Mouse (Mus musculus) MEL (cell line): Measurements from ENCODE around the gene Per2. TPM values are rescaled to one million over a fixed set of nuclear protein-coding genes. Genes with fewer than 3 reads are reported as not detected.

Experiments
- DNase-seq: peaks from one replicate; pipeline ENCODE4 v3.0.0; 2011; ENCODE audit warnings: low read depth, low spot score
- H3K27ac ChIP-seq: 2 replicates; pipeline ENCODE4 v1.5.1; 2012; ENCODE audit warnings: low read depth, mild to moderate bottlenecking, control low read depth, low read length, moderate library complexity; ENCODE audit not compliant: control insufficient read depth
- H3K27me3 ChIP-seq, 2 experiments: fragments of 150-350 bp in 1 of 2; sonication (generic) in 1 of 2; 2 replicates each; pipeline ENCODE4 v1.6.1; 2012; ENCODE audit warnings: low read length in 2 of 2, mild to moderate bottlenecking in 2 of 2, improper control_type of control experiment in 1 of 2, moderate library complexity in 1 of 2; ENCODE audit not compliant: insufficient read depth in 2 of 2, control insufficient read depth in 1 of 2
- H3K36me3 ChIP-seq, 2 experiments: 2 replicates each; pipeline ENCODE4 v1.6.1; 2012 to 2014; ENCODE audit warnings: low read length in 2 of 2, improper control_type of control experiment in 1 of 2, inconsistent platforms in 1 of 2, mild to moderate bottlenecking in 1 of 2; ENCODE audit not compliant: insufficient read depth in 2 of 2, control insufficient read depth in 1 of 2
- H3K4me1 ChIP-seq, 2 experiments: fragments of 150-350 bp in 1 of 2; sonication (generic) in 1 of 2; 2 replicates each; pipeline ENCODE4 v1.6.1; 2012; ENCODE audit warnings: low read length in 2 of 2, improper control_type of control experiment in 1 of 2, mild to moderate bottlenecking in 1 of 2; ENCODE audit not compliant: insufficient read depth in 2 of 2, control insufficient read depth in 1 of 2
- H3K4me3 ChIP-seq, 2 experiments: fragments of 150-350 bp in 1 of 2; sonication (generic) in 1 of 2; 2 replicates each; pipeline ENCODE4 v1.5.1; 2012; ENCODE audit warnings: low read depth in 2 of 2, low read length in 2 of 2, mild to moderate bottlenecking in 2 of 2, moderate library complexity in 2 of 2, control low read depth in 1 of 2, improper control_type of control experiment in 1 of 2; ENCODE audit not compliant: control insufficient read depth in 1 of 2, insufficient read depth in 1 of 2
- H3K79me2 ChIP-seq: 2 replicates; pipeline ENCODE4 v1.6.1; 2012; ENCODE audit warnings: mild to moderate bottlenecking, low read length, moderate library complexity; ENCODE audit not compliant: control insufficient read depth, poor library complexity, insufficient read depth
- H3K9ac ChIP-seq: 2 replicates; pipeline ENCODE4 v1.6.1; 2012; ENCODE audit warnings: low read depth, mild to moderate bottlenecking, control low read depth, low read length, moderate library complexity; ENCODE audit not compliant: control insufficient read depth, poor library complexity, severe bottlenecking
- H3K9me3 ChIP-seq: fragments of 150-350 bp; sonication (generic); replicated peaks from 2 replicates; pipeline ENCODE4 v1.6.1; 2012; ENCODE audit warnings: mild to moderate bottlenecking, low read length, improper control_type of control experiment, moderate library complexity; ENCODE audit not compliant: insufficient read depth
- CHD1 ChIP-seq: IDR thresholded peaks from 2 replicates; pipeline ENCODE4 v1.6.1; 2012; ENCODE audit warnings: low read depth, mild to moderate bottlenecking, inconsistent platforms, low read length, improper control_type of control experiment
- CTCF ChIP-seq, 3 experiments: IDR thresholded peaks in 2 of 3; conservative IDR thresholded peaks in 1 of 3; 2 replicates each; pipeline ENCODE4 v1.5.1; 2011 to 2012; ENCODE audit warnings: low read length in 3 of 3, low read depth in 2 of 3, mild to moderate bottlenecking in 2 of 3, improper control_type of control experiment in 1 of 3, inconsistent platforms in 1 of 3, mixed read lengths in 1 of 3, moderate library complexity in 1 of 3; ENCODE audit not compliant: control insufficient read depth in 1 of 3, insufficient read depth in 1 of 3, poor library complexity in 1 of 3, severe bottlenecking in 1 of 3
- ELF1 ChIP-seq: IDR thresholded peaks from 2 replicates; pipeline ENCODE4 v1.6.1; 2014; ENCODE audit warnings: low read depth, mild to moderate bottlenecking, inconsistent platforms, low read length, improper control_type of control experiment, moderate library complexity
- EP300 ChIP-seq, 2 experiments: IDR thresholded peaks; 2 replicates each; pipeline ENCODE4 v1.6.1; 2011; ENCODE audit warnings: improper control_type of control experiment in 2 of 2, low read length in 2 of 2, low read depth in 1 of 2, mild to moderate bottlenecking in 1 of 2
- ETS1 ChIP-seq: IDR thresholded peaks from 2 replicates; pipeline ENCODE4 v1.6.1; 2012; ENCODE audit warnings: low read depth, mild to moderate bottlenecking, inconsistent platforms, low read length, improper control_type of control experiment, moderate library complexity
- GABPA ChIP-seq: IDR thresholded peaks from 2 replicates; pipeline ENCODE4 v1.6.1; 2012; ENCODE audit warnings: low read depth, mild to moderate bottlenecking, inconsistent platforms, low read length, improper control_type of control experiment, moderate library complexity
- GATA1 ChIP-seq: IDR thresholded peaks from 2 replicates; pipeline ENCODE4 v1.6.1; 2011; ENCODE audit warnings: low read depth, low read length, improper control_type of control experiment
- MAFK ChIP-seq: IDR thresholded peaks from 2 replicates; pipeline ENCODE4 v1.6.1; 2011; ENCODE audit warnings: low read depth, mild to moderate bottlenecking, low read length, improper control_type of control experiment, borderline replicate concordance
- MAX ChIP-seq: IDR thresholded peaks from 2 replicates; pipeline ENCODE4 v1.6.1; 2011; ENCODE audit warnings: low read length, improper control_type of control experiment
- MAZ ChIP-seq: IDR thresholded peaks from 2 replicates; pipeline ENCODE4 v1.6.1; 2012; ENCODE audit warnings: low read depth, mild to moderate bottlenecking, inconsistent platforms, low read length, improper control_type of control experiment
- MYB ChIP-seq: IDR thresholded peaks from 2 replicates; pipeline ENCODE4 v1.6.1; 2011; ENCODE audit warnings: mild to moderate bottlenecking, low read depth, low read length, improper control_type of control experiment
- MYC ChIP-seq: IDR thresholded peaks from 2 replicates; pipeline ENCODE4 v1.6.1; 2011; ENCODE audit warnings: low read depth, mild to moderate bottlenecking, low read length, improper control_type of control experiment, moderate library complexity
- NRF1 ChIP-seq: IDR thresholded peaks from 2 replicates; pipeline ENCODE4 v1.6.1; 2014; ENCODE audit warnings: low read depth, mild to moderate bottlenecking, inconsistent platforms, low read length, improper control_type of control experiment, moderate library complexity; ENCODE audit not compliant: poor library complexity, insufficient read depth, severe bottlenecking
- POLR2A ChIP-seq, 2 experiments: IDR thresholded peaks; 2 replicates each; pipeline ENCODE4 v1.6.1; 2011 to 2012; ENCODE audit warnings: low read length in 2 of 2, mild to moderate bottlenecking in 2 of 2, control low read depth in 1 of 2, improper control_type of control experiment in 1 of 2, low read depth in 1 of 2, moderate library complexity in 1 of 2; ENCODE audit not compliant: control insufficient read depth in 1 of 2, insufficient read depth in 1 of 2, poor library complexity in 1 of 2
- RAD21 ChIP-seq: IDR thresholded peaks from 2 replicates; pipeline ENCODE4 v1.6.1; 2011; ENCODE audit warnings: mild to moderate bottlenecking, low read depth, low read length, improper control_type of control experiment
- RCOR1 ChIP-seq: IDR thresholded peaks from 2 replicates; pipeline ENCODE4 v1.6.1; 2012; ENCODE audit warnings: low read depth, mild to moderate bottlenecking, inconsistent platforms, low read length, improper control_type of control experiment
- SIN3A ChIP-seq: IDR thresholded peaks from 2 replicates; pipeline ENCODE4 v1.6.1; 2012; ENCODE audit warnings: low read length, improper control_type of control experiment, inconsistent platforms
- SMC3 ChIP-seq: IDR thresholded peaks from 2 replicates; pipeline ENCODE4 v1.6.1; 2011; ENCODE audit warnings: low read depth, low read length, improper control_type of control experiment
- TAL1 ChIP-seq: IDR thresholded peaks from 2 replicates; pipeline ENCODE4 v1.6.1; 2012; ENCODE audit warnings: mild to moderate bottlenecking, inconsistent platforms, low read length, moderate library complexity, mixed read lengths
- TBP ChIP-seq: IDR thresholded peaks from 2 replicates; pipeline ENCODE4 v1.8.0; 2011; ENCODE audit warnings: low read depth, low read length, improper control_type of control experiment
- TCF12 ChIP-seq: IDR thresholded peaks from 2 replicates; pipeline ENCODE4 v1.6.1; 2014; ENCODE audit warnings: low read depth, mild to moderate bottlenecking, inconsistent platforms, low read length, improper control_type of control experiment, moderate library complexity
- USF2 ChIP-seq, 2 experiments: IDR thresholded peaks; 2 replicates each; pipeline ENCODE4 v1.6.1; 2011 to 2012; ENCODE audit warnings: improper control_type of control experiment in 2 of 2, low read length in 2 of 2, borderline replicate concordance in 1 of 2, inconsistent platforms in 1 of 2, low read depth in 1 of 2, mild to moderate bottlenecking in 1 of 2; ENCODE audit not compliant: insufficient read depth in 1 of 2
- ZC3H11A ChIP-seq: IDR thresholded peaks from 2 replicates; pipeline ENCODE4 v1.6.1; 2012; ENCODE audit warnings: low read depth, mild to moderate bottlenecking, inconsistent platforms, low read length, improper control_type of control experiment
- polyA plus RNA-seq, 2 experiments: library from polyadenylated mRNA; stranded (reverse) in 1 of 2; unstranded in 1 of 2; fragments of >175 nt in 1 of 2; fragments of >200 nt in 1 of 2; gene quantifications; 2 replicates each; pipeline versions ENCODE4 v1.2.1 to v1.2.4; 2012; ENCODE audit warnings: low replicate concordance in 2 of 2, low read depth in 1 of 2; ENCODE audit not compliant: insufficient read length in 2 of 2, insufficient read depth in 1 of 2, missing spikeins in 1 of 2
- total RNA-seq: library from RNA; depleted of rRNA; stranded (reverse); fragments of 300-350 nt; gene quantifications from 2 replicates; pipeline ENCODE4 v1.2.3, GENCODE M21; 2012

Gene Per2
- total and polyA plus RNA-seq, 3 experiments = 4.3 to 8.3 TPM; not detected in 1

- no peak overlapping the region for H3K9ac ChIP-seq
- H3K27ac ChIP-seq = no peak overlapping the region
- no peaks in the 10 kb centered on the region for H3K4me1 ChIP-seq
- TF ChIP-seq SMC3 (peak; percentile 65), RAD21 (peak; percentile 51), TAL1 (no peak), CTCF (IDR thresholded peaks at IDR 0.05 in 2 of 3, conservative IDR thresholded peaks at IDR 0.05 in 1 of 3; ENCODE audit: control insufficient read depth in 1 of 3, insufficient read depth in 1 of 3, low read depth in 2 of 3, low read length in 3 of 3, poor library complexity in 1 of 3, severe bottlenecking in 1 of 3) (peak; percentile 77 to 92 (median 77)), ZC3H11A (peak; percentile 33; the same call in 1 of the 2 replicates)
- no peaks in the 10 kb centered on the region for H3K9me3 ChIP-seq
- no peak overlapping the region for H3K4me3 ChIP-seq
- no peaks in the 10 kb centered on the region for H3K79me2 ChIP-seq
- H3K27me3 ChIP-seq = no peaks in the 10 kb centered on the region
- peaks cover 0 to 29% of the 10 kb centered on the region in 2 experiments; a peak in 2 of 4 replicates for H3K36me3 ChIP-seq
- peak; percentile 81 for DNase-seq
Observed at GRCm38 (mm10) chr1:91380453-91381090, 78.6 kb downstream of the Per2 start.

- Histone ChIP-seq H3K9me3 (no peaks in the 10 kb centered on the region), H3K4me1 (0 out of 4 replicates have a peak, but pooled peaks cover 0 to 4% of the 10 kb centered on the region in 2 experiments), H3K36me3 (peaks cover 4% of the 10 kb centered on the region in 2 experiments; a peak in 3 of 4 replicates), H3K27me3 (no peaks in the 10 kb centered on the region), H3K79me2 (no peaks in the 10 kb centered on the region)
- no peak for DNase-seq
- TF ChIP-seq EP300 (IDR thresholded peaks at IDR 0.05; ENCODE audit: low read depth in 1 of 2, low read length in 2 of 2) (peak in 1 of 2 experiments; percentile 44; a peak in 1 of 4 replicates), RCOR1 (no peak), GATA1 (peak; percentile 32; the same call in 1 of the 2 replicates), CHD1 (no peak)
- TF ChIP-seq, all 39 proteins: peak for 2
- H3K4me3 ChIP-seq = no peak overlapping the region
- H3K27ac ChIP-seq = no peak overlapping the region
- H3K9ac ChIP-seq = no peak overlapping the region
Observed at GRCm38 (mm10) chr1:91373414-91373835, 85.7 kb downstream of the Per2 start.

- Histone ChIP-seq H3K4me1 (peaks cover 0 to 13% of the 10 kb centered on the region in 2 experiments; a peak in 2 of 4 replicates), H3K9me3 (no peaks in the 10 kb centered on the region), H3K36me3 (peaks cover 0 to 6% of the 10 kb centered on the region in 2 experiments; a peak in 1 of 4 replicates)
- TF ChIP-seq GABPA (no peak), POLR2A (IDR thresholded peaks at IDR 0.05; ENCODE audit: control insufficient read depth in 1 of 2, insufficient read depth in 1 of 2, low read depth in 1 of 2, low read length in 2 of 2, poor library complexity in 1 of 2) (no peak), ELF1 (no peak), MAFK (no peak), ETS1 (no peak), TCF12 (no peak), TBP (no peak), TAL1 (no peak), MYB (no peak), MYC (no peak), MAZ (no peak), RAD21 (no peak), MAX (no peak), CTCF (IDR thresholded peaks at IDR 0.05 in 2 of 3, conservative IDR thresholded peaks at IDR 0.05 in 1 of 3; ENCODE audit: control insufficient read depth in 1 of 3, insufficient read depth in 1 of 3, low read depth in 2 of 3, low read length in 3 of 3, poor library complexity in 1 of 3, severe bottlenecking in 1 of 3) (no peak), SIN3A (no peak), USF2 (IDR thresholded peaks at IDR 0.05; ENCODE audit: borderline replicate concordance in 1 of 2, insufficient read depth in 1 of 2, low read depth in 1 of 2, low read length in 2 of 2) (no peak), CHD1 (no peak), NRF1 (no peak), EP300 (IDR thresholded peaks at IDR 0.05; ENCODE audit: low read depth in 1 of 2, low read length in 2 of 2) (no peak)
Observed at GRCm38 (mm10) chr1:91370055-91370454, 89.1 kb downstream of the Per2 start.

More at GRCm38 (mm10) chr1:91370055-91370454, 89.1 kb downstream of the Per2 start:
- H3K27ac ChIP-seq = no peak overlapping the region
- H3K27me3 ChIP-seq = no peaks in the 10 kb centered on the region
- DNase-seq = no peak
- H3K4me3 ChIP-seq = no peak overlapping the region
- H3K9ac ChIP-seq = no peak overlapping the region
- H3K79me2 ChIP-seq = peaks cover 4% of the 10 kb centered on the region
